11 mouse cellular contexts compared by ENCODE assay signal in genomic region chr14:101568828-101569227, GRCm38 (mm10). TPM values are rescaled to one million over a fixed set of nuclear protein-coding genes. Genes with fewer than 3 reads are reported as not detected.
DNase-seq lines count a peak whose midpoint lies in the region; ATAC-seq and TF ChIP-seq lines count a peak whose summit lies in the region.
"Had no signal": no experiment of that assay in that cellular context is flagged by ENCODE, and none has a peak within 500 bp of the region (broad histone marks: within the 10 kb centered on the region; RNA-seq: fewer than 3 reads in every experiment).

No protein-coding gene starts in this region.

- 65% methylated on average over 2 of the region's 2 CpGs for WGBS in embryonic facial prominence, embryonic 14.5 days
- 79% methylated on average over 2 of the region's 2 CpGs for WGBS in embryonic facial prominence, embryonic 10.5 days
- WGBS in forebrain, embryonic 11.5 days, result 85% methylated on average over 2 of the region's 2 CpGs
- 82% methylated on average over 2 of the region's 2 CpGs for WGBS in intestine, postnatal 0 days

- no peaks in the 10 kb centered on the region for H3K9me3 ChIP-seq in embryonic facial prominence, embryonic 14.5 days (ENCODE audit: control insufficient read depth, low read length)
- no peaks in the 10 kb centered on the region for H3K9me3 ChIP-seq in embryonic facial prominence, embryonic 10.5 days
- no peaks in the 10 kb centered on the region for H3K9me3 ChIP-seq in forebrain, embryonic 11.5 days (ENCODE audit: control insufficient read depth, low read length)
- no peaks in the 10 kb centered on the region for H3K9me3 ChIP-seq in intestine, postnatal 0 days (ENCODE audit: control insufficient read depth)
- H3K9me3 ChIP-seq: neural tube, embryonic 12.5 days had no signal

- no peaks in the 10 kb centered on the region for H3K36me3 ChIP-seq in embryonic facial prominence, embryonic 14.5 days (ENCODE audit: control insufficient read depth, insufficient read depth, low read length)
- no peaks in the 10 kb centered on the region for H3K36me3 ChIP-seq in embryonic facial prominence, embryonic 10.5 days (replicated peaks)
- H3K36me3 ChIP-seq in forebrain, embryonic 11.5 days (ENCODE audit: control insufficient read depth, insufficient read depth, low read length), result no peaks in the 10 kb centered on the region
- no peaks in the 10 kb centered on the region for H3K36me3 ChIP-seq in intestine, postnatal 0 days (ENCODE audit: control insufficient read depth, insufficient read depth)
- H3K36me3 ChIP-seq: neural tube, embryonic 12.5 days had no signal

- no peaks in the 10 kb centered on the region for H3K27me3 ChIP-seq in embryonic facial prominence, embryonic 14.5 days (replicated peaks; ENCODE audit: control insufficient read depth, insufficient read depth, low read length)
- no peaks in the 10 kb centered on the region for H3K27me3 ChIP-seq in embryonic facial prominence, embryonic 10.5 days (replicated peaks; ENCODE audit: low read depth, poor library complexity, severe bottlenecking)
- H3K27me3 ChIP-seq in forebrain, embryonic 11.5 days (ENCODE audit: control insufficient read depth, insufficient read depth, low read length), result no peaks in the 10 kb centered on the region
- H3K27me3 ChIP-seq in intestine, postnatal 0 days (replicated peaks; ENCODE audit: control insufficient read depth, insufficient read depth, low read length), result no peaks in the 10 kb centered on the region
- H3K27me3 ChIP-seq: CH12.LX; neural tube, embryonic 12.5 days had no signal

- no peak overlapping the region for H3K4me2 ChIP-seq in embryonic facial prominence, embryonic 14.5 days (ENCODE audit: low read depth, low read length)
- no peak overlapping the region for H3K4me2 ChIP-seq in forebrain, embryonic 11.5 days (ENCODE audit: low read depth, low read length, severe bottlenecking)
- no peak overlapping the region for H3K4me2 ChIP-seq in intestine, postnatal 0 days (replicated peaks; ENCODE audit: low read depth)
- H3K4me2 ChIP-seq: neural tube, embryonic 12.5 days had no signal

- TF ChIP-seq CTCF in intestine, postnatal 0 days (IDR thresholded peaks at IDR 0.05; ENCODE audit: low read depth), result no peak

- no peak overlapping the region for H3K4me3 ChIP-seq in embryonic facial prominence, embryonic 14.5 days (ENCODE audit: low read depth, low read length)
- no peak overlapping the region for H3K4me3 ChIP-seq in embryonic facial prominence, embryonic 10.5 days
- no peak overlapping the region for H3K4me3 ChIP-seq in forebrain, embryonic 11.5 days (ENCODE audit: low read depth, low read length)
- no peak overlapping the region for H3K4me3 ChIP-seq in intestine, postnatal 0 days (ENCODE audit: low read depth, low read length)
- H3K4me3 ChIP-seq: neural tube, embryonic 12.5 days had no signal

- H3K4me1 ChIP-seq in embryonic facial prominence, embryonic 14.5 days (ENCODE audit: control insufficient read depth, insufficient read depth, low read length), result no peaks in the 10 kb centered on the region
- no peaks in the 10 kb centered on the region for H3K4me1 ChIP-seq in embryonic facial prominence, embryonic 10.5 days
- H3K4me1 ChIP-seq in forebrain, embryonic 11.5 days (replicated peaks; ENCODE audit: control insufficient read depth, insufficient read depth, low read length), result no peaks in the 10 kb centered on the region
- no peaks in the 10 kb centered on the region for H3K4me1 ChIP-seq in intestine, postnatal 0 days (replicated peaks; ENCODE audit: control insufficient read depth, insufficient read depth, low read length)
- H3K4me1 ChIP-seq: neural tube, embryonic 12.5 days had no signal

- no peak overlapping the region for H3K9ac ChIP-seq in embryonic facial prominence, embryonic 14.5 days (ENCODE audit: low read depth, low read length)
- no peak overlapping the region for H3K9ac ChIP-seq in forebrain, embryonic 11.5 days (ENCODE audit: low read length)
- no peak overlapping the region for H3K9ac ChIP-seq in intestine, postnatal 0 days (ENCODE audit: low read depth, low read length)
- H3K9ac ChIP-seq: neural tube, embryonic 12.5 days had no signal

- intact Hi-C loops in heart, postnatal 10 days (cut with DNase I), result no loop called here

- no peak for ATAC-seq in embryonic facial prominence, embryonic 14.5 days (ENCODE audit: low read depth)
- no peak for ATAC-seq in forebrain, embryonic 11.5 days (replicated peaks; ENCODE audit: low FRiP score)
- ATAC-seq in intestine, postnatal 0 days, result no peak

- H3K27ac ChIP-seq in embryonic facial prominence, embryonic 14.5 days (replicated peaks; ENCODE audit: low read depth, low read length), result no peak overlapping the region
- no peak overlapping the region for H3K27ac ChIP-seq in embryonic facial prominence, embryonic 10.5 days (replicated peaks)
- no peak overlapping the region for H3K27ac ChIP-seq in forebrain, embryonic 11.5 days (ENCODE audit: low read depth, low read length)
- no peak overlapping the region for H3K27ac ChIP-seq in intestine, postnatal 0 days (ENCODE audit: low read depth, low read length)
- H3K27ac ChIP-seq: neural tube, embryonic 12.5 days had no signal

- peak; percentile 40 for DNase-seq in embryonic facial prominence, embryonic 14.5 days (ENCODE audit: low spot score)
- no peak for DNase-seq in embryonic facial prominence, embryonic 10.5 days (ENCODE audit: low spot score)
- peak; percentile 21 for DNase-seq in 416B (ENCODE audit: low read depth)
- peak; percentile 62 to 66 for DNase-seq in cerebellum, postnatal 10 days
- DNase-seq in heart, postnatal 10 days, result peak; percentile 57 to 60
- no peak for DNase-seq in forebrain, embryonic 11.5 days (ENCODE audit: low spot score)
- no peak for DNase-seq in thymus, postnatal 10 days (ENCODE audit: low spot score in 2 of 2)
- DNase-seq: liver had no signal

RNA-seq across cellular contexts. Expression of gene Tbc1d4, which starts 40.2 kb away (rescaled TPM):
- polyA plus RNA-seq in embryonic facial prominence, embryonic 14.5 days (2014; fragmentation: Nextera tagmentation; extraction: Ambion mirVana), result 15.7 and 17.3 TPM in 2 replicates
- 7.6 and 9.7 TPM in 2 replicates for polyA plus RNA-seq in embryonic facial prominence, embryonic 10.5 days (2016; fragmentation: Nextera tagmentation; extraction: Ambion mirVana)
- 10 to 100 TPM; 34.7 to 39.6 TPM for total RNA-seq in heart, postnatal 10 days (2021)
- 5.5 and 6.8 TPM in 2 replicates for polyA plus RNA-seq in forebrain, embryonic 11.5 days (2014; fragmentation: Nextera tagmentation; extraction: Ambion mirVana)
- 4.1 and 4.3 TPM in 2 replicates for polyA plus RNA-seq in intestine, postnatal 0 days (2015; fragmentation: Nextera tagmentation; extraction: Ambion mirVana)

Comparison
In these comparisons a context has a peak if more than half of its experiments do, and no peak if none do; other contexts are left out.
1. DNase-seq: peak in embryonic facial prominence, embryonic 14.5 days (single experiment), 416B (single experiment), cerebellum, postnatal 10 days (2 of 2) and heart, postnatal 10 days (2 of 2); none in embryonic facial prominence, embryonic 10.5 days (single experiment), forebrain, embryonic 11.5 days (single experiment) and thymus, postnatal 10 days (0 of 2).